Mouse (Mus musculus) effector memory CD4-positive, alpha-beta T cell, adult 5 months (primary cell): ENCODE results near the gene Ccdc3. TPM values are rescaled to one million over a fixed set of nuclear protein-coding genes. Genes with fewer than 3 reads are reported as not detected.

ENCODE experiments used
- polyA plus RNA-seq: library from polyadenylated mRNA; unstranded; fragments of 100-300 nt; shearing (Covaris generic); gene quantifications from one replicate; pipeline ENCODE4 v1.2.1, GENCODE M21; 2017

Gene Ccdc3
- polyA plus RNA-seq: not detected

DNA sequence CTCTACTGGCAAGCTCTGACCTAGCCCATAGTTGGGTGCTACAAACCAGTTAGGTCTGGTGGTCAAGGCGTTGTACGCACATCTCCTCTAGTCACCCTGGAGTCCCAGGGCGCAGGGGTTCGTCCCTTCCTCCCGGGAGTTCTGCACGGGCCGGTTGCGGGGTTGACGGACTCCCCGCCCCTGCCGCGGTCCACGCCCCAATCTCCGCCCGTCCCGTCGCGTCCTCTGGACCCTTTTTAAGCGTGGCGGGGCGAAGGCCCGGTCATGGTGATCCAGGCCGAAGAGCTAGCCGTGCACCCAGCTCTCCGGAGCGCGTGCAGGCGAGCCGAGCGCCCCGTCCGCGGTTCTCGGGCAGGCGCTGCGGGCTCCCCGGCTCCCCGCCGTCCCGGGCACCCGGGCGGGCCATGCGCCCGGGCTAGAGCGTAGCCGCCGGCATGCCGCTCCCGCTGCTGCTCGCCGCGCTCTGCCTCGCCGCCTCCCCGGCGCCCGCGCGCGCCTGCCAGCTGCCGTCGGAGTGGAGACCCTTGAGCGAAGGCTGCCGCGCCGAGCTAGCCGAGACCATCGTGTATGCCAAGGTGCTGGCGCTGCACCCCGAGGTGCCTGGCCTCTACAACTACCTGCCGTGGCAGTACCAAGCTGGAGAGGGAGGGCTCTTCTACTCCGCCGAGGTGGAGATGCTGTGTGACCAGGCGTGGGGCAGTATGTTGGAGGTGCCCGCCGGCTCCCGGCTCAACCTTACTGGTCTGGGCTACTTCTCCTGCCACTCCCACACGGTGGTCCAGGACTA is at the start of gene Ccdc3:
Ccdc3 (plus strand) TSS at position 277 of the 787 bp plus-strand sequence.

Other genes with a start within 250 kb of the Ccdc3 start
- 51.4 TPM for gene Phyh, start 218.8 kb upstream of the Ccdc3 start, polyA plus RNA-seq
- not detected for gene Ucma, start 161.7 kb upstream of the Ccdc3 start, polyA plus RNA-seq
- 1.1 TPM for gene Mcm10, start 125.0 kb upstream of the Ccdc3 start, polyA plus RNA-seq
- 7.0 TPM for gene Optn, start 73.7 kb upstream of the Ccdc3 start, polyA plus RNA-seq